Mouse (Mus musculus) C2C12 (cell line): ENCODE results near the gene Arhgap33.

Experiments used
- CTCF ChIP-seq: IDR thresholded peaks from one replicate; pipeline ENCODE4 v1.5.1; 2011; ENCODE audit not compliant: control insufficient read depth, insufficient read depth, insufficient read length
- MAX ChIP-seq: IDR thresholded peaks from one replicate; pipeline ENCODE4 v1.6.1; 2011; ENCODE audit warnings: mild to moderate bottlenecking, control low read depth
- MYOD1 ChIP-seq: IDR thresholded peaks from one replicate; pipeline ENCODE4 v1.6.1; 2011; ENCODE audit warnings: low read depth; ENCODE audit not compliant: control insufficient read depth, insufficient read length

DNA sequence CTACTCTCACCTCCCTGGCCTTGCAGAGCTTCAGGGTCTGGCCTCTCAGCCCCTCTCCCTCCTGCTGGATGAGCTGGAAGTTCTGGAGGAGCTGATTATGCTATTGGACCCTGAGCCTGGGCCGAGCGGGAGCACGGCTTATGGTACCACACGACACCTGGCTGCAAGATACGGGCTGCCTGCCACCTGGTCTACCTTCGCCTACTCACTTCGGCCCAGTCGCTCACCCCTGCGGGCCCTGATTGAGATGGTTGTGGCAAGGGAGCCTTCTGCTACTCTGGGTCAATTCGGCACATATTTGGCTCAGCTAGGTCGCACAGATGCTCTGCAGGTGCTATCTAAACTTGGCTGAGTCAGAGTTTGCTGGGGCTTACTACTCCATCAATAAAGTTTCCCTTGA lies 32.7 kb upstream of the Arhgap33 start:
- no peak for TF ChIP-seq CTCF
- no peak for TF ChIP-seq MAX
- TF ChIP-seq MYOD1: no peak
